ENCODE assay signal across 18 mouse cellular contexts in the genomic region with DNA sequence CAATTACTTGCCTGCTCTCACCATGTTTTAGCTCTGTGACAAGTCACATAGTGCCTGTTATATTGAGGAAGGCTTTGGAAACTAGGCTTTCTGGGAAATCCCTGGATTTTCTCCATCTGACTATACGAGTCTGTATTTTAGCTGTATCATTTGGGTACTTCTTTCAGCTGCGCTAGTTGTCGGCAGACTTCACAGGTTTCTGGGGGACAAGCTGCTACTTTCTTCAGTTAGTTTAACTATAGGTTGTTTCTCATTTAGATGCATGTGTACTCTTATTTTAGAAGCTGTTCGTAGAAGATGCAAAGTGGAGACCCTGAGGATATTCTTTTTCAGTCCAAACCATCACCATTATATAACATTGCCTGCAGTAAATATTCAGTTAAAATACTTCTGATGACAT.
"Had no signal": no experiment of that assay in that cellular context is flagged by ENCODE, and none has a peak within 500 bp of the region (broad histone marks: within the 10 kb centered on the region; RNA-seq: fewer than 3 reads in every experiment).

No protein-coding gene starts in this region.

- DNase-seq: liver, postnatal 0 days; lung, adult 2 months; lung, postnatal 14 days; lung, postnatal 36 days; right cerebral cortex, postnatal 14 days; thymus, adult 18-20 months; thymus, postnatal 14 days; thymus, postnatal 36 days had no signal

- H3K9ac ChIP-seq: liver, postnatal 0 days; lung, embryonic 15.5 days; midbrain, embryonic 13.5 days; midbrain, embryonic 15.5 days; neural tube, embryonic 12.5 days; stomach, embryonic 15.5 days had no signal

- H3K4me1 ChIP-seq: lung, embryonic 15.5 days; midbrain, embryonic 13.5 days; midbrain, embryonic 15.5 days; neural tube, embryonic 12.5 days; stomach, embryonic 15.5 days had no signal

- ATAC-seq: lung, postnatal 0 days; midbrain, embryonic 13.5 days; midbrain, embryonic 15.5 days had no signal

- H3K27ac ChIP-seq: lung, embryonic 15.5 days; macrophage; midbrain, embryonic 13.5 days; midbrain, embryonic 15.5 days; neural tube, embryonic 12.5 days; stomach, embryonic 15.5 days; stomach, postnatal 0 days had no signal

- H3K4me2 ChIP-seq: lung, embryonic 15.5 days; midbrain, embryonic 11.5 days; midbrain, embryonic 13.5 days; midbrain, embryonic 15.5 days; neural tube, embryonic 12.5 days; stomach, embryonic 15.5 days had no signal

- H3K36me3 ChIP-seq: lung, embryonic 15.5 days; midbrain, embryonic 13.5 days; midbrain, embryonic 15.5 days; neural tube, embryonic 12.5 days; stomach, embryonic 15.5 days had no signal

- H3K4me3 ChIP-seq: lung, embryonic 15.5 days; megakaryocyte, embryonic 14.5 days; midbrain, embryonic 13.5 days; midbrain, embryonic 15.5 days; neural tube, embryonic 12.5 days; stomach, embryonic 15.5 days had no signal

- H3K9me3 ChIP-seq: lung, embryonic 15.5 days; megakaryocyte, embryonic 14.5 days; midbrain, embryonic 13.5 days; midbrain, embryonic 15.5 days; neural tube, embryonic 12.5 days; stomach, embryonic 15.5 days had no signal
